Mouse (Mus musculus) embryonic facial prominence, embryonic 14.5 days (tissue): ENCODE measurements at regions not wholly inside any gene's neighbourhood (a gene's known extent, or its start where the extent isn't known, plus 50 kb on each side); places are given as distances from the start of the nearest gene placed in this dataset.

Source experiments
- ATAC-seq: fragments of 200-750 bp; cut with Nextera tagmentation; 2 replicates; pipeline ENCODE4 v1.8.0; 2017; ENCODE audit warnings: low read depth, moderate number of reproducible peaks, moderate TSS enrichment
- DNase-seq: peaks from one replicate; pipeline ENCODE4 v3.0.0-alpha.2; 2015; ENCODE audit warnings: low spot score
- H3K27ac ChIP-seq: fragments of 300-500 bp; sonication (generic); replicated peaks from 2 replicates; pipeline ENCODE4 v1.5.1; 2014; ENCODE audit warnings: low read depth, mild to moderate bottlenecking, low read length, moderate library complexity
- H3K27me3 ChIP-seq: fragments of 300-500 bp; sonication (generic); replicated peaks from 2 replicates; pipeline ENCODE4 v1.6.1; 2014; ENCODE audit warnings: low read length; ENCODE audit not compliant: control insufficient read depth, insufficient read depth
- H3K36me3 ChIP-seq: fragments of 300-500 bp; sonication (generic); 2 replicates; pipeline ENCODE4 v1.6.1; 2014; ENCODE audit warnings: low read length, mixed read lengths; ENCODE audit not compliant: control insufficient read depth, insufficient read depth
- H3K4me1 ChIP-seq: fragments of 300-500 bp; sonication (generic); 2 replicates; pipeline ENCODE4 v1.6.1; 2014; ENCODE audit warnings: antibody characterized with exemption, low read length; ENCODE audit not compliant: control insufficient read depth, insufficient read depth
- H3K4me2 ChIP-seq: fragments of 300-500 bp; sonication (generic); 2 replicates; pipeline ENCODE4 v1.6.1; 2014; ENCODE audit warnings: low read depth, mild to moderate bottlenecking, low read length, moderate library complexity, mixed read lengths
- H3K4me3 ChIP-seq: fragments of 300-500 bp; sonication (generic); 2 replicates; pipeline ENCODE4 v1.5.1; 2014; ENCODE audit warnings: low read depth, mild to moderate bottlenecking, low read length
- H3K9ac ChIP-seq: fragments of 300-500 bp; sonication (generic); 2 replicates; pipeline ENCODE4 v1.6.1; 2014; ENCODE audit warnings: low read depth, mild to moderate bottlenecking, low read length, moderate library complexity, mixed read lengths
- H3K9me3 ChIP-seq: fragments of 300-500 bp; sonication (generic); 2 replicates; pipeline ENCODE4 v1.6.1; 2016; ENCODE audit warnings: low read length; ENCODE audit not compliant: control insufficient read depth
- WGBS: fragments of 180-500 bp; shearing (Covaris S2); extraction: QIAGEN DNeasy Blood & Tissue Kit; methylation state at CpG from one replicate; pipeline ENCODE4 v1.1.7; 2014; 5-methylcytosine and 5-hydroxymethylcytosine counted together

DNA sequence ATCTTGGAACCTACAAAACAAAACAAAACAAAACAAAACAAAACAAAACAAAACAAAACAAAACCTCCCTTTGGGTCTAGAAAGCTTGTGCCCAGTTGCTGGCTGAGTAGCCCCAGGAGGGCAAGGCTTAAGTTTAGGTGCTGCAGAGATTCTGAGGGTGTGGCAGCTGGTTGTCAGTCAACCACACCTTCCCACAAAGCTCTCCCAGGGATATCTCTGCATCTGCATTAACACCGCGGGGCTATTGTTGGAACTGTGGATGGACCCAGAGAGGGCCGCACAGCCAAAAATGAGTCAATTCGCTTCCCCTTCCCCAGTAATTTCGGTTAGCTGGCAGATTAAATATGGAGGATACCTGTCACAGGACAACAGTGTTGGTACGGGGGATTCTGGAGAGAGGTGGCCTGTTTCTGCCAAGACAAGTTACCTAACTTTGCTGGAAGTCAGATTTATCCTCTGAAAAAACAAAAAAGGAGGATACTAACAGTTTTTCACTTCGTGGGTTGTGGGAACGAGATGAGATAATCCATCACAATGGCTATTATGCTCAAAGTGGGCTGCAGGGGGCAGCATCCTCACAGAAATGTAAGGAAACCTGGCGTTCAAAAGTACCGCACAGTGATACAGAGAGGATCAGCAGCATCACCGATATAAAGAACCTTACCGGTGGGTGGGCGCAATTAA is 96.7 kb downstream of the 1500009L16Rik start:
- Histone ChIP-seq H3K36me3 (no peaks in the 10 kb centered on the region), H3K4me3 (peak overlapping the region; percentile 6; the same call in 1 of the 2 replicates), H3K27ac (no peak overlapping the region), H3K4me1 (peaks cover 3% of the 10 kb centered on the region; the same call in 1 of the 2 replicates), H3K4me2 (peak overlapping the region; percentile 49), H3K27me3 (no peaks in the 10 kb centered on the region), H3K9ac (0 out of 2 replicates have a peak overlapping the region, but pooled peaks have one; percentile 5), H3K9me3 (no peaks in the 10 kb centered on the region)
- WGBS = 11% methylated on average over 13 of the region's 13 CpGs
- peak; percentile 93 for DNase-seq
- ATAC-seq = no peak; the same call in 1 of the 2 replicates

DNA sequence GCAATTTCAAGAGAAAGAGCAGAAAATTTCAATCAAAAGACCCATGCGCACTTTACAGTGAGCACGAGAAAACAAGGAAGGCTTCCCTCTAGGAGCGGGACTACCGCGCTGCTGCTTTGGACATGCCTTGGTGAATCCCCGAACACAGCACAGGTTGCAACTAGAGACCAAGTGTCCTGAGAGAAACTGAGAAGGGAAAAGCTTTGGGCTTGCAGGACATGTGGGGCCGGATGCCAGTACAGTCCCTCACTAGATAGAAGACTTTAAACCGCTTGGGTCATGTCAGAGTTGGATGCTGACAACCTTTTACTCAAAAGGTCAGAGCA is 97.2 kb downstream of the 1500009L16Rik start:
- no peaks in the 10 kb centered on the region for H3K27me3 ChIP-seq
- H3K4me1 ChIP-seq = peaks cover 3% of the 10 kb centered on the region; the same call in 1 of the 2 replicates
- no peak overlapping the region for H3K9ac ChIP-seq
- ATAC-seq (no peak; the same call in 1 of the 2 replicates), DNase-seq (no peak)
- H3K27ac ChIP-seq = no peak overlapping the region
- no peak overlapping the region for H3K4me2 ChIP-seq
- no peaks in the 10 kb centered on the region for H3K9me3 ChIP-seq
- H3K36me3 ChIP-seq = no peaks in the 10 kb centered on the region
- WGBS = 67% methylated on average over 8 of the region's 8 CpGs
- no peak overlapping the region for H3K4me3 ChIP-seq

DNA sequence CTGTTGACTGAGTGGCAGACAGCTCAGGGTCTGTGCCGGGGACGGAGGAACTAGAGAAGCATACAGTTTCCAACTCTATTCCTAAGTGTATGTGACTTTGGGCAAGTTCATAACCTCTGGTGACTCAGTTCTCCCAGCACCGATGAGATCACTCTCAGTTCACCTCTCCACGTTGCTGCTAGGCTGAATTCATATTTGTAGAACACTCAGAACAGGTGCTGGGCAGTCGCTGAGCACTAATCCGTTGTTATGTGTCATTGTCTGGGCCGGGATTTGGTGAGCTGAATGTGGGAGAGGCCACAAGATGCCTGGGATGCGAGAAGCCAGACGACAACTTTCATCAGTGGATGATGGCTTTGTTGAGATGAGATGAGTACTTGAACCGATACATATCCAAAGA is 98.4 kb downstream of the 1500009L16Rik start:
- H3K9me3 ChIP-seq = no peaks in the 10 kb centered on the region
- DNase-seq = no peak
- peaks cover 3% of the 10 kb centered on the region; the same call in 1 of the 2 replicates for H3K4me1 ChIP-seq
- H3K36me3 ChIP-seq = no peaks in the 10 kb centered on the region
- H3K4me2 ChIP-seq = no peak overlapping the region
- ATAC-seq = no peak
- no peak overlapping the region for H3K4me3 ChIP-seq
- H3K27me3 ChIP-seq = no peaks in the 10 kb centered on the region
- no peak overlapping the region for H3K9ac ChIP-seq
- no peak overlapping the region for H3K27ac ChIP-seq
- WGBS = 74% methylated on average over 10 of the region's 10 CpGs

DNA sequence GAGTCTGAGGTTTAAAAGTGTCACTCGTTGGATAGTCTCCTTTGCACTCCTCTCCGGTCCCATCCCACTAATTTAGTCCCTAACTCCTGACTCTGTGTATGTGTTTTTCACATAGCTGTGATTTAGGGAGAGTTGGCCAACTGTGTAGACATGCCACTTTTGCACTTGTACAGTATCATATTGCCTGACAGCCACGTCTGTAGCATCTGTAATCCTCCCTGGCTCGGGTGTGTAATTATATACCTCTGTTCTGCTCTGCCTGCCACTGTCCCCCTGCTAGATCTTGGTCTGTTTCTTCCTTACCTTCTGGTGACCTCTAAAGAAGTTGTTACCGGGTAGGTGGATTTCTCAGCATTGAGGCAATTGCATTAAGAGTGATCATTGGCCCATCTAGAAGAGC is 103.4 kb downstream of the 1500009L16Rik start:
- H3K4me3 ChIP-seq = no peak overlapping the region
- WGBS = 65% methylated on average over 5 of the region's 5 CpGs
- ATAC-seq = peak; percentile 12; the same call in 1 of the 2 replicates
- no peaks in the 10 kb centered on the region for H3K4me1 ChIP-seq
- no peaks in the 10 kb centered on the region for H3K36me3 ChIP-seq
- H3K27me3 ChIP-seq = no peaks in the 10 kb centered on the region
- peak; percentile 16 for DNase-seq
- no peak overlapping the region for H3K9ac ChIP-seq
- H3K27ac ChIP-seq = no peak overlapping the region
- no peaks in the 10 kb centered on the region for H3K9me3 ChIP-seq
- H3K4me2 ChIP-seq = no peak overlapping the region

DNA sequence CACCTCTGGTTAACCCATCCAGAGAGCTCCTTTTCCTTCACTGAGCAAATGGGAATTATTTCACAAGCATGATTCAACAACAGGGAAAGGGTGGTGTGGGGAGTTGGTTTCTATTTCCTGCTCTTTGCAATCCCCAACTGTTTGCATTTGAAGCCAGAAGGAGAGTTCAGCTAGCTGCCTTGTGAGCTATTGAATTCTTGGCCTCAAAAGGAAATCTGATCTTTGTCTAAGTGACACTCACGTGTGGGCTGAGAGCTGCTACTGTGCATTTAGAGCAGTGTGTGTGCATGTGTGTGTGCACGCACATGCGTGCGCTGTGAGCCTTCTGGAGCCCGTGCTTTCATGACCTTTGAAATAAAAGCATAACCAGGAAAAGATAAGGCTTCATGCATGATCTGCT is 113.7 kb downstream of the 1500009L16Rik start:
- Histone ChIP-seq H3K9me3 (no peaks in the 10 kb centered on the region), H3K4me1 (no peaks in the 10 kb centered on the region; the same call in 1 of the 2 replicates), H3K27ac (no peak overlapping the region), H3K4me2 (no peak overlapping the region), H3K27me3 (no peaks in the 10 kb centered on the region), H3K4me3 (no peak overlapping the region), H3K36me3 (no peaks in the 10 kb centered on the region), H3K9ac (no peak overlapping the region)
- ATAC-seq (no peak), DNase-seq (peak; percentile 66)
- WGBS = 56% methylated on average over 5 of the region's 5 CpGs

DNA sequence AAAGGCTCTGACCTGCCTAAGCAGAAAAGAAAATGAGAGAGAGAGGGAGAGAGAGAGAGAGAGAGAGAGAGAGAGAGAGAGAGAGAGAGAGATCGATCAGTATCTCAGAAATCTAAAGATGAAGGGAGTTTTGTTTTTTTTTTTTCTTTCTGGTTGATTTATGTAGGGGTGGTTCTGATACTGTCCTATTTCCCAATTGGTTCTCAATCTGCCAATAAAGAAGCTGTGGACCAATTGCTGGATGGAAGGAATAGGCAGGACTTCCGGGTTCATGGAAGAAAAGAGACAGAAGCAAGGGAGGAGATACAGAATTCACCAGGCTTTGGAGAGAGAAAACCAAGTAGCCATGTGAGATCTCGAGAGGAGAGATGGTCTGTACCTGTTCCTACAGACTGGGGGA is 117.6 kb downstream of the 1500009L16Rik start:
- H3K9ac ChIP-seq = no peak overlapping the region
- H3K4me1 ChIP-seq = no peaks in the 10 kb centered on the region; the same call in 1 of the 2 replicates
- H3K4me3 ChIP-seq = no peak overlapping the region
- no peak for ATAC-seq
- no peak overlapping the region for H3K4me2 ChIP-seq
- H3K36me3 ChIP-seq = no peaks in the 10 kb centered on the region
- H3K27ac ChIP-seq = no peak overlapping the region
- WGBS = 85% methylated on average over 3 of the region's 3 CpGs
- no peak for DNase-seq
- peaks cover 10% of the 10 kb centered on the region; the same call in 1 of the 2 replicates for H3K9me3 ChIP-seq
- H3K27me3 ChIP-seq = no peaks in the 10 kb centered on the region

DNA sequence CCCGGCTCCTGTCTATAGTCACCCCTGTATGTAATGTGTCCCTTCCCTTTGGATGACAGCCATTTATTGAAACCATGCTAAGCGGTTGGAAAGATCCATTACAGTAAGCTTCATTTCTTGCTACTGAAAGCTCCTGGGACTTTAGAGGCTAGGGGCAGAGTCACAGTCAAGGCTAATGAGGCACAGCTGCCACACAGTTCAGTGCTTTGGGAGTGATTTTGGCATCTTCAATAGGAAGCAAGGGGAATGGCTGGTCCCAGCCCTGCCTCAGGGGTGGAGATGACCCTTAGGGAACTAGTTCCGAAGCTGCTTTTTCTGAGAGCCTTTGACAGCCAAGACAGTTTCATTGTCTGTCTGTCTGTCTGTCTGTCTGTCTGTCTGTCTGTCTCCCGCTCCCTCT is 128.2 kb downstream of the 1500009L16Rik start:
- no peak overlapping the region for H3K9ac ChIP-seq
- 28% methylated on average over 4 of the region's 4 CpGs for WGBS
- ATAC-seq = peak; percentile 77
- peak; percentile 68 for DNase-seq
- no peak overlapping the region for H3K4me2 ChIP-seq
- no peak overlapping the region for H3K27ac ChIP-seq
- H3K36me3 ChIP-seq = no peaks in the 10 kb centered on the region
- H3K9me3 ChIP-seq = no peaks in the 10 kb centered on the region
- H3K27me3 ChIP-seq = no peaks in the 10 kb centered on the region
- H3K4me3 ChIP-seq = no peak overlapping the region
- H3K4me1 ChIP-seq = peaks cover 6% of the 10 kb centered on the region; the same call in 1 of the 2 replicates

DNA sequence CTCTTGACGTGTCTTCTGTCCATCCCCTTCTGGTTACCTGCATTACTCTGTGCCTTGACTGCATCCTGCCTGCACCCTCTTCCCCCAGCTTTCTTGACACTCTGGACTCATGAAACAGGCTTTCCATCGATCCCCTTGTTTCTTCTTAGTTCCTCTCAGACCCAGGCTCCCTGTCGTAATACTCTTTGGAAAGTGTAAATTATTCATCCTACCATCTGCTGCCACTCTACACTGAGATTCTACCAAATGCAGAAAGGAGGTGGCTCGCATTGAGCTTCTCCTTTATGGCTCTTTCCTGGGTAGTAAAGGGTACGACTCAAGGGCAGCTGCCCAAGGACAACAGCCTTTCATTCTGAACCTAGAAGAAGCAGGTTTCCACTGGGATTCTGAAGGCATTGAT is 129.5 kb downstream of the 1500009L16Rik start:
- DNase-seq (no peak), ATAC-seq (no peak)
- no peak overlapping the region for H3K27ac ChIP-seq
- H3K9me3 ChIP-seq = no peaks in the 10 kb centered on the region
- no peaks in the 10 kb centered on the region for H3K4me1 ChIP-seq
- no peak overlapping the region for H3K9ac ChIP-seq
- no peaks in the 10 kb centered on the region for H3K36me3 ChIP-seq
- WGBS = 83% methylated on average over 5 of the region's 5 CpGs
- no peaks in the 10 kb centered on the region for H3K27me3 ChIP-seq
- no peak overlapping the region for H3K4me2 ChIP-seq
- H3K4me3 ChIP-seq = no peak overlapping the region

DNA sequence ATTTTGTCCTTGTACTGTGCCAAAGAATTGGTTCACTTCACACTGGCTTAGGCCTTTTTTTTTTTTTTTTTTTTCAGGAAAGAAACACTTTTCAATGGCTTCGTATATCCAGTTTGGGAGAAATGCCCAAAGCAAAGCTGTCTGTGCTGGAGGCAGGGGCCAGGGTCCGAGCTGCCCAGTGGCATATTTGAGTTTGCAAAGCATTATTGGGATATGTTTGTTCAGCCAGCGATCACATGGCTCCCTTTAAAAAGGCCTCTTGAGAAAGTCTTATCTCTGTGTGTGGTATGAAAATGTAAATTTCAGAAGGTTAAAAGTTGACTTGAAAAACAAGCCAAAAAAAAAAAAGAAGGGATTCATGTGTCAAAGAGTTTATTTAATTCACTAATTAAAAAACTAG is 130.1 kb downstream of the 1500009L16Rik start:
- H3K27ac ChIP-seq = no peak overlapping the region
- ATAC-seq (no peak), DNase-seq (no peak)
- H3K27me3 ChIP-seq = no peaks in the 10 kb centered on the region
- no peak overlapping the region for H3K9ac ChIP-seq
- no peaks in the 10 kb centered on the region for H3K4me1 ChIP-seq
- H3K9me3 ChIP-seq = no peaks in the 10 kb centered on the region
- H3K4me2 ChIP-seq = no peak overlapping the region
- H3K4me3 ChIP-seq = no peak overlapping the region
- 71% methylated on average over 3 of the region's 3 CpGs for WGBS
- H3K36me3 ChIP-seq = no peaks in the 10 kb centered on the region
